Comparison of ENCODE assay signal across 32 mouse cellular contexts in the genomic region with DNA sequence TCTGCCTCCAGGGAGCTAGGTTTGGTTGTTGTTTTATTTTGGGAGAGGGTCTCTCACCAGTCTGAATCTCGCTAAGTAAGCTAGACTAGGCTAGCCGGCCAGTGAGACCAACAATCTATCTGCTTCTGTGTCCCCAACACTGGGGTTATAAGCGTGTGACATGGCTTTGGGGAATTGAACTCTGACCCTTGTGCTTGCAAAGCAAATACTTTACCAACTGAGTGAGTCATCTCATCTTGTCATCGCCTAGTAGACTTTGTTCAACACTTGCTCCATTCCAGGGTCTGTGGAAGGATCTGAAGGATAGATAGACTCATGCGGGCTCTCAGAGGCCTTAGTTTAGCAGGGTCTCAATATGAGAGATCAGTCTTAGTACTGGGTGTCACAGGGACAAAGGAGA. TPM values are rescaled to one million over a fixed set of nuclear protein-coding genes. Genes with fewer than 3 reads are reported as not detected.
DNase-seq lines count a peak whose midpoint lies in the region; ATAC-seq lines count a peak whose summit lies in the region.
"Had no signal": no experiment of that assay in that cellular context is flagged by ENCODE, and none has a peak within 500 bp of the region (broad histone marks: within the 10 kb centered on the region; RNA-seq: fewer than 3 reads in every experiment).

No protein-coding gene starts in this region.

- H3K36me3 ChIP-seq in liver, embryonic 16.5 days (ENCODE audit: control insufficient read depth, insufficient read depth) = no peaks in the 10 kb centered on the region
- no peaks in the 10 kb centered on the region for H3K36me3 ChIP-seq in liver, embryonic 12.5 days
- H3K36me3 ChIP-seq in embryonic facial prominence, embryonic 12.5 days = no peaks in the 10 kb centered on the region
- H3K36me3 ChIP-seq in embryonic facial prominence, embryonic 14.5 days (ENCODE audit: control insufficient read depth, insufficient read depth, low read length) = no peaks in the 10 kb centered on the region
- H3K36me3 ChIP-seq: forebrain, embryonic 12.5 days; forebrain, embryonic 15.5 days; hindbrain, embryonic 12.5 days; hindbrain, embryonic 15.5 days had no signal

- no peaks in the 10 kb centered on the region for H3K27me3 ChIP-seq in liver, embryonic 16.5 days (ENCODE audit: control insufficient read depth, insufficient read depth, low read depth, low read length)
- H3K27me3 ChIP-seq in liver, embryonic 12.5 days (replicated peaks) = no peaks in the 10 kb centered on the region
- no peaks in the 10 kb centered on the region for H3K27me3 ChIP-seq in embryonic facial prominence, embryonic 12.5 days
- H3K27me3 ChIP-seq in embryonic facial prominence, embryonic 14.5 days (replicated peaks; ENCODE audit: control insufficient read depth, insufficient read depth, low read length) = no peaks in the 10 kb centered on the region
- H3K27me3 ChIP-seq: forebrain, embryonic 12.5 days; forebrain, embryonic 15.5 days; hindbrain, embryonic 12.5 days; hindbrain, embryonic 15.5 days had no signal

- no peak overlapping the region for H3K27ac ChIP-seq in liver, embryonic 16.5 days (ENCODE audit: low read length)
- no peak overlapping the region for H3K27ac ChIP-seq in liver, embryonic 12.5 days
- H3K27ac ChIP-seq in embryonic facial prominence, embryonic 12.5 days = 0 out of 2 replicates have a peak overlapping the region, but pooled peaks have one; percentile 32
- peak overlapping the region; percentile 84; the same call in 1 of the 2 replicates for H3K27ac ChIP-seq in embryonic facial prominence, embryonic 14.5 days (replicated peaks; ENCODE audit: low read depth, low read length)
- H3K27ac ChIP-seq: forebrain, embryonic 12.5 days; forebrain, embryonic 15.5 days; gastrocnemius, adult 2 months; hindbrain, embryonic 12.5 days; hindbrain, embryonic 15.5 days had no signal

- WGBS in liver, embryonic 16.5 days (ENCODE audit: insufficient replicate concordance) = 56% methylated on average over 5 of the region's 5 CpGs
- WGBS in liver, embryonic 12.5 days (ENCODE audit: insufficient replicate concordance) = 60% methylated on average over 5 of the region's 5 CpGs
- WGBS in embryonic facial prominence, embryonic 12.5 days = 83% methylated on average over 5 of the region's 5 CpGs
- 79% methylated on average over 5 of the region's 5 CpGs for WGBS in embryonic facial prominence, embryonic 14.5 days

- H3K4me1 ChIP-seq in liver, embryonic 16.5 days (ENCODE audit: control insufficient read depth, low read depth, low read length) = no peaks in the 10 kb centered on the region
- H3K4me1 ChIP-seq in liver, embryonic 12.5 days = no peaks in the 10 kb centered on the region
- H3K4me1 ChIP-seq in embryonic facial prominence, embryonic 12.5 days = 0 out of 2 replicates have a peak, but pooled peaks cover 5% of the 10 kb centered on the region
- H3K4me1 ChIP-seq in embryonic facial prominence, embryonic 14.5 days (ENCODE audit: control insufficient read depth, insufficient read depth, low read length) = no peaks in the 10 kb centered on the region
- H3K4me1 ChIP-seq: forebrain, embryonic 12.5 days; forebrain, embryonic 15.5 days; hindbrain, embryonic 12.5 days; hindbrain, embryonic 15.5 days had no signal

- no peak overlapping the region for H3K9ac ChIP-seq in liver, embryonic 16.5 days (ENCODE audit: low read depth, low read length)
- H3K9ac ChIP-seq in liver, embryonic 12.5 days = no peak overlapping the region
- no peak overlapping the region for H3K9ac ChIP-seq in embryonic facial prominence, embryonic 12.5 days
- no peak overlapping the region for H3K9ac ChIP-seq in embryonic facial prominence, embryonic 14.5 days (ENCODE audit: low read depth, low read length)
- H3K9ac ChIP-seq: forebrain, embryonic 12.5 days; forebrain, embryonic 15.5 days; hindbrain, embryonic 12.5 days; hindbrain, embryonic 15.5 days had no signal

- H3K4me2 ChIP-seq in liver, embryonic 16.5 days (ENCODE audit: low read depth, low read length) = no peak overlapping the region
- no peak overlapping the region for H3K4me2 ChIP-seq in liver, embryonic 12.5 days
- no peak overlapping the region for H3K4me2 ChIP-seq in embryonic facial prominence, embryonic 12.5 days (replicated peaks)
- H3K4me2 ChIP-seq in embryonic facial prominence, embryonic 14.5 days (ENCODE audit: low read depth, low read length) = no peak overlapping the region
- H3K4me2 ChIP-seq: forebrain, embryonic 12.5 days; forebrain, embryonic 15.5 days; heart, embryonic 11.5 days; hindbrain, embryonic 12.5 days; hindbrain, embryonic 15.5 days had no signal

- no peak for DNase-seq in embryonic facial prominence, embryonic 14.5 days (ENCODE audit: low spot score)
- DNase-seq in yolk sac, embryonic 10.5 days (ENCODE audit: low spot score) = peak; percentile 69
- no peak for DNase-seq in adrenal gland, adult 2 months
- no peak for DNase-seq in adrenal gland, adult 18-20 months (ENCODE audit: low spot score in 2 of 2)
- DNase-seq: adrenal gland, postnatal 10 days; adrenal gland, postnatal 36 days; cerebellum, adult 18-20 months; cerebellum, adult 9-10 months; cerebellum, postnatal 14 days; gastrocnemius, adult 2 months; gastrocnemius, postnatal 14 days; heart, adult 11 months had no signal

- peak; percentile 35; the same call in 1 of the 2 replicates for ATAC-seq in liver, embryonic 16.5 days (ENCODE audit: low read depth)
- no peak for ATAC-seq in liver, embryonic 12.5 days
- ATAC-seq in embryonic facial prominence, embryonic 12.5 days (ENCODE audit: insufficient number of reproducible peaks, insufficient read depth, low FRiP score, low TSS enrichment) = no peak
- no peak for ATAC-seq in embryonic facial prominence, embryonic 14.5 days (ENCODE audit: low read depth)
- ATAC-seq: CD4-positive, CD25-positive, alpha-beta regulatory T cell, adult 4 months; forebrain, embryonic 15.5 days had no signal

- H3K4me3 ChIP-seq in liver, embryonic 16.5 days (ENCODE audit: low read depth, low read length) = no peak overlapping the region
- no peak overlapping the region for H3K4me3 ChIP-seq in liver, embryonic 12.5 days
- no peak overlapping the region for H3K4me3 ChIP-seq in embryonic facial prominence, embryonic 12.5 days
- H3K4me3 ChIP-seq in embryonic facial prominence, embryonic 14.5 days (ENCODE audit: low read depth, low read length) = no peak overlapping the region
- H3K4me3 ChIP-seq: erythroblast, embryonic 14.5 days; forebrain, embryonic 12.5 days; forebrain, embryonic 15.5 days; gastrocnemius, adult 2 months; hindbrain, embryonic 12.5 days; hindbrain, embryonic 15.5 days had no signal

- H3K9me3 ChIP-seq in liver, embryonic 16.5 days (replicated peaks; ENCODE audit: control insufficient read depth, low read length) = no peaks in the 10 kb centered on the region
- no peaks in the 10 kb centered on the region for H3K9me3 ChIP-seq in liver, embryonic 12.5 days (replicated peaks)
- H3K9me3 ChIP-seq in embryonic facial prominence, embryonic 12.5 days = no peaks in the 10 kb centered on the region
- no peaks in the 10 kb centered on the region for H3K9me3 ChIP-seq in embryonic facial prominence, embryonic 14.5 days (ENCODE audit: control insufficient read depth, low read length)
- H3K9me3 ChIP-seq: forebrain, embryonic 12.5 days; forebrain, embryonic 15.5 days; hindbrain, embryonic 12.5 days; hindbrain, embryonic 15.5 days had no signal

RNA-seq across cellular contexts. Expression of a gene that starts 47.3 kb away (rescaled TPM):
- 0.09 and 0.12 TPM in 2 replicates for polyA plus RNA-seq in liver, embryonic 16.5 days (2015; fragmentation: Nextera tagmentation; extraction: Ambion mirVana)
- polyA plus RNA-seq in liver, embryonic 12.5 days (2016; fragmentation: Nextera tagmentation; extraction: Ambion mirVana) = not detected in 2 replicates
- polyA plus RNA-seq in embryonic facial prominence, embryonic 12.5 days (2016; fragmentation: Nextera tagmentation; extraction: Ambion mirVana) = not detected in 2 replicates
- polyA plus RNA-seq in embryonic facial prominence, embryonic 14.5 days (2014; fragmentation: Nextera tagmentation; extraction: Ambion mirVana) = not detected in 2 replicates
- total RNA-seq in adrenal gland, adult 2 months (2021) = not detected
- polyA plus RNA-seq in adrenal gland, adult 2 months (2012; rRNA removed) = not detected in 2 replicates
- total RNA-seq in adrenal gland, adult 18-20 months (2021) = not detected
- total RNA-seq: adrenal gland, postnatal 10 days; adrenal gland, postnatal 36 days; gastrocnemius, adult 2 months; gastrocnemius, postnatal 14 days; gastrocnemius, postnatal 4 days; heart, adult 8-10 months; heart, postnatal 25 days; hematopoietic stem cell, adult 5-6 weeks; MEL had no signal
- polyA plus RNA-seq: C2C12; CD4-positive, CD25-positive, alpha-beta regulatory T cell, adult 4 months; forebrain, embryonic 12.5 days; forebrain, embryonic 15.5 days; frontal cortex, adult 2 months; heart, embryonic 11.5 days; heart, embryonic 14.5 days; heart, postnatal 0 days; hindbrain, embryonic 12.5 days; hindbrain, embryonic 15.5 days; intestine, embryonic 14.5 days had no signal

RNA-seq across cellular contexts. Expression of a gene that starts 56.1 kb away (rescaled TPM):
- 258 and 277 TPM in 2 replicates for polyA plus RNA-seq in liver, embryonic 16.5 days (2015; fragmentation: Nextera tagmentation; extraction: Ambion mirVana)
- polyA plus RNA-seq in liver, embryonic 12.5 days (2016; fragmentation: Nextera tagmentation; extraction: Ambion mirVana) = 208 TPM in 2 replicates
- 2.4 and 2.9 TPM in 2 replicates for polyA plus RNA-seq in embryonic facial prominence, embryonic 12.5 days (2016; fragmentation: Nextera tagmentation; extraction: Ambion mirVana)
- 0.15 and 0.20 TPM in 2 replicates for polyA plus RNA-seq in embryonic facial prominence, embryonic 14.5 days (2014; fragmentation: Nextera tagmentation; extraction: Ambion mirVana)
- not detected for total RNA-seq in adrenal gland, adult 2 months (2021)
- polyA plus RNA-seq in adrenal gland, adult 2 months (2012; rRNA removed) = not detected in 2 replicates
- total RNA-seq in adrenal gland, adult 18-20 months (2021) = not detected
- total RNA-seq: adrenal gland, postnatal 36 days; gastrocnemius, adult 2 months; gastrocnemius, postnatal 14 days; gastrocnemius, postnatal 4 days; heart, adult 8-10 months; heart, postnatal 25 days had no signal
- polyA plus RNA-seq: C2C12; CD4-positive, CD25-positive, alpha-beta regulatory T cell, adult 4 months; forebrain, embryonic 15.5 days; frontal cortex, adult 2 months had no signal

Comparison
In these comparisons a context has a peak if more than half of its experiments do, and no peak if none do; other contexts are left out.
1. H3K27ac ChIP-seq: peak in embryonic facial prominence, embryonic 12.5 days (single experiment) and embryonic facial prominence, embryonic 14.5 days (single experiment); none in liver, embryonic 16.5 days (single experiment) and liver, embryonic 12.5 days (single experiment).
2. RNA of a gene that starts 56.1 kb away (polyA plus RNA-seq): 258 to 277 TPM in liver, embryonic 16.5 days and 208 TPM in liver, embryonic 12.5 days; 2.4 to 2.9 TPM in embryonic facial prominence, embryonic 12.5 days, 0.15 to 0.20 TPM in embryonic facial prominence, embryonic 14.5 days and not detected in adrenal gland, adult 2 months; every median in the first group is over 10 times any median in the second.